Mouse (Mus musculus): Measurements from ENCODE around the gene Gps2. TPM values are rescaled to one million over a fixed set of nuclear protein-coding genes. Genes with fewer than 3 reads are reported as not detected.

The Gps2 gene
- polyA plus RNA-seq, 1 experiment from 2014 or later = 68.4 TPM

- Histone ChIP-seq H3K9ac (no peak overlapping the region), H3K4me2 (no peak overlapping the region), H3K27ac (replicated peaks) (no peak overlapping the region), H3K27me3 (no peaks in the 10 kb centered on the region), H3K4me1 (replicated peaks) (peaks cover 13% of the 10 kb centered on the region), H3K4me3 (no peak overlapping the region), H3K9me3 (no peaks in the 10 kb centered on the region), H3K36me3 (no peaks in the 10 kb centered on the region)
- ATAC-seq (ENCODE audit: low FRiP score, low read depth) = no peak
- WGBS = 83% methylated on average over 5 of the region's 5 CpGs
Measured at GRCm38 (mm10) chr11:69894671-69895070, 19.0 kb upstream of the Gps2 start.

- Histone ChIP-seq H3K36me3 (no peaks in the 10 kb centered on the region), H3K9me3 (no peaks in the 10 kb centered on the region), H3K27ac (replicated peaks) (no peak within 1 kb of the TSS), H3K4me3 (no peak within 1 kb of the TSS), H3K4me2 (no peak within 1 kb of the TSS), H3K27me3 (no peaks in the 10 kb centered on the region), H3K4me1 (replicated peaks) (peaks cover 17% of the 10 kb centered on the region), H3K9ac (no peak within 1 kb of the TSS)
- ATAC-seq (ENCODE audit: low FRiP score, low read depth) = no peak
- WGBS = 78% methylated on average over 4 of the region's 4 CpGs
Measured at GRCm38 (mm10) chr11:69895291-69895690, 18.4 kb upstream of the Gps2 start, which contains the start of gene Acap1. Gene Acap1, minus strand, starts transcription at chr11:69895539.

- WGBS = 14% methylated on average over 4 of the region's 4 CpGs
- peaks cover 15% of the 10 kb centered on the region for H3K36me3 ChIP-seq
- no peaks in the 10 kb centered on the region for H3K9me3 ChIP-seq
- H3K27me3 ChIP-seq = no peaks in the 10 kb centered on the region
- H3K4me2 ChIP-seq = peak overlapping the region; percentile 88
- peak overlapping the region; percentile 97 for H3K27ac ChIP-seq (replicated peaks)
- peak overlapping the region; percentile 94 for H3K9ac ChIP-seq
- H3K4me1 ChIP-seq (replicated peaks) = peaks cover 34% of the 10 kb centered on the region
- ATAC-seq (ENCODE audit: low FRiP score, low read depth) = no peak
- peak overlapping the region; percentile 91 for H3K4me3 ChIP-seq
Measured at GRCm38 (mm10) chr11:69899870-69900269, 13.8 kb upstream of the Gps2 start.

- peak; percentile 95 for ATAC-seq (ENCODE audit: low FRiP score, low read depth)
- peak within 1 kb of the TSS; percentile 91 for H3K4me3 ChIP-seq
- H3K9me3 ChIP-seq = no peaks in the 10 kb centered on the region
- peaks cover 34% of the 10 kb centered on the region for H3K4me1 ChIP-seq (replicated peaks)
- peak within 1 kb of the TSS; percentile 88 for H3K4me2 ChIP-seq
- no peaks in the 10 kb centered on the region for H3K27me3 ChIP-seq
- peak within 1 kb of the TSS; percentile 94 for H3K9ac ChIP-seq
- WGBS = under 1% methylated on average over 38 of the region's 38 CpGs
- H3K36me3 ChIP-seq = peaks cover 23% of the 10 kb centered on the region
- H3K27ac ChIP-seq (replicated peaks) = peak within 1 kb of the TSS; percentile 97
Measured at GRCm38 (mm10) chr11:69900471-69901405, 12.9 kb upstream of the Gps2 start, which contains the start of the genes 2810408A11Rik and Neurl4. Gene 2810408A11Rik, minus strand, starts transcription at chr11:69900987. Gene Neurl4, plus strand, starts transcription at chr11:69901072.

GRCm38 (mm10) chr11:69901406-69901846 is 12.3 kb upstream of the Gps2 start:
- Histone ChIP-seq H3K36me3 (peaks cover 30% of the 10 kb centered on the region), H3K27me3 (no peaks in the 10 kb centered on the region), H3K4me3 (peak overlapping the region; percentile 91), H3K9ac (peak overlapping the region; percentile 94), H3K4me2 (peak overlapping the region; percentile 88), H3K4me1 (replicated peaks) (peaks cover 34% of the 10 kb centered on the region), H3K27ac (replicated peaks) (peak overlapping the region; percentile 97), H3K9me3 (no peaks in the 10 kb centered on the region)
- 0% methylated on average over 38 of the region's 42 CpGs for WGBS
- ATAC-seq (ENCODE audit: low FRiP score, low read depth) = peak; percentile 76

GRCm38 (mm10) chr11:69901993-69902392 is 11.7 kb upstream of the Gps2 start:
- Histone ChIP-seq H3K4me3 (peak overlapping the region; percentile 91), H3K4me1 (replicated peaks) (peaks cover 34% of the 10 kb centered on the region), H3K27ac (replicated peaks) (peak overlapping the region; percentile 97), H3K9me3 (no peaks in the 10 kb centered on the region), H3K4me2 (peak overlapping the region; percentile 88), H3K9ac (peak overlapping the region; percentile 94), H3K36me3 (peaks cover 35% of the 10 kb centered on the region), H3K27me3 (no peaks in the 10 kb centered on the region)
- peak; percentile 1; the same call in 1 of the 2 replicates for ATAC-seq (ENCODE audit: low FRiP score, low read depth)
- under 1% methylated on average over 39 of the region's 39 CpGs for WGBS

GRCm38 (mm10) chr11:69902972-69903371 is 10.7 kb upstream of the Gps2 start:
- H3K4me1 ChIP-seq (replicated peaks) = peaks cover 34% of the 10 kb centered on the region
- peak overlapping the region; percentile 91 for H3K4me3 ChIP-seq
- peak overlapping the region; percentile 94; the same call in 1 of the 2 replicates for H3K9ac ChIP-seq
- peaks cover 45% of the 10 kb centered on the region for H3K36me3 ChIP-seq
- H3K9me3 ChIP-seq = no peaks in the 10 kb centered on the region
- no peaks in the 10 kb centered on the region for H3K27me3 ChIP-seq
- 89% methylated on average over 13 of the region's 13 CpGs for WGBS
- peak overlapping the region; percentile 88 for H3K4me2 ChIP-seq
- no peak overlapping the region for H3K27ac ChIP-seq (replicated peaks)
- ATAC-seq (ENCODE audit: low FRiP score, low read depth) = no peak

GRCm38 (mm10) chr11:69904311-69904710 is 9.4 kb upstream of the Gps2 start:
- H3K27ac ChIP-seq (replicated peaks) = no peak overlapping the region
- no peak for ATAC-seq (ENCODE audit: low FRiP score, low read depth)
- H3K27me3 ChIP-seq = no peaks in the 10 kb centered on the region
- WGBS = 94% methylated on average over 9 of the region's 9 CpGs
- H3K9ac ChIP-seq = no peak overlapping the region
- H3K36me3 ChIP-seq = peaks cover 58% of the 10 kb centered on the region
- H3K9me3 ChIP-seq = no peaks in the 10 kb centered on the region
- H3K4me2 ChIP-seq = no peak overlapping the region
- no peak overlapping the region for H3K4me3 ChIP-seq
- H3K4me1 ChIP-seq (replicated peaks) = peaks cover 24% of the 10 kb centered on the region

GRCm38 (mm10) chr11:69908645-69909044 is 5.0 kb upstream of the Gps2 start:
- Histone ChIP-seq H3K27ac (replicated peaks) (no peak overlapping the region), H3K4me3 (no peak overlapping the region), H3K27me3 (no peaks in the 10 kb centered on the region), H3K36me3 (peaks cover 93% of the 10 kb centered on the region), H3K4me2 (no peak overlapping the region), H3K9me3 (no peaks in the 10 kb centered on the region), H3K9ac (no peak overlapping the region), H3K4me1 (replicated peaks) (peaks cover 13% of the 10 kb centered on the region)
- WGBS = 95% methylated on average over 11 of the region's 11 CpGs
- no peak for ATAC-seq (ENCODE audit: low FRiP score, low read depth)

- peaks cover 13% of the 10 kb centered on the region for H3K4me1 ChIP-seq (replicated peaks)
- H3K36me3 ChIP-seq = peaks cover 88% of the 10 kb centered on the region
- no peaks in the 10 kb centered on the region for H3K27me3 ChIP-seq
- H3K9ac ChIP-seq = no peak overlapping the region
- WGBS = 87% methylated on average over 5 of the region's 5 CpGs
- H3K27ac ChIP-seq (replicated peaks) = no peak overlapping the region
- no peak overlapping the region for H3K4me2 ChIP-seq
- no peak overlapping the region for H3K4me3 ChIP-seq
- no peak for ATAC-seq (ENCODE audit: low FRiP score, low read depth)
- no peaks in the 10 kb centered on the region for H3K9me3 ChIP-seq
Measured at GRCm38 (mm10) chr11:69909174-69909573, 4.5 kb upstream of the Gps2 start.

GRCm38 (mm10) chr11:69910177-69910576 is 3.5 kb upstream of the Gps2 start:
- no peak for ATAC-seq (ENCODE audit: low FRiP score, low read depth)
- H3K36me3 ChIP-seq = peaks cover 81% of the 10 kb centered on the region
- 93% methylated on average over 8 of the region's 8 CpGs for WGBS
- H3K4me1 ChIP-seq (replicated peaks) = peaks cover 21% of the 10 kb centered on the region
- H3K9me3 ChIP-seq = no peaks in the 10 kb centered on the region
- no peaks in the 10 kb centered on the region for H3K27me3 ChIP-seq
- no peak overlapping the region for H3K4me2 ChIP-seq
- H3K4me3 ChIP-seq = no peak overlapping the region
- no peak overlapping the region for H3K27ac ChIP-seq (replicated peaks)
- no peak overlapping the region for H3K9ac ChIP-seq
